Mouse (Mus musculus) cerebellum, adult 8-10 months (tissue): ENCODE results near the gene Krtcap2.
A peak's percentile ranks its signal among the peaks of the same experiment; 100 is the strongest.

ENCODE experiments used
- DNase-seq: peaks from one replicate; pipeline ENCODE4 v3.0.0; 2022

Gene Krtcap2

DNA sequence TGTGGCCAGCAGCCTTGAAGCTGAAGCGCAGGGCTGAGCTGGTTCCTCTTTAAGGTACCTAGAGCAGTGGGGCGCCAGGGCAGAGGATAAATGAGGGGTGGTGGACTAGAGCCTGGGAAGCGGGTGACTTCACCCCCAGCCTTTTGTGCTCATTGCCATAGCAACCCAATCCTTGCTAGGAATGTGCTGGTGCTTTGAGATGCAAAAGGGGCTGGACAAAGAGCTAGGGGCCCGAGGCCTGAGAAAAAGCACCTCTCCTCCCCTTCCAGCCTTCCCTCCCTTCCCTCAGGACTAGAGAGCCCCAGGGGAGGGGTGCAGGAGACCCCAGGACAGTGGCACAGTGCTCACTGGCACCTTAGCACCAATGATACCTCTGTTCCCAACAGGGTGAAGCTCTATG, 19.8 kb upstream of the Krtcap2 start:
- DNase-seq, result no peak

DNA sequence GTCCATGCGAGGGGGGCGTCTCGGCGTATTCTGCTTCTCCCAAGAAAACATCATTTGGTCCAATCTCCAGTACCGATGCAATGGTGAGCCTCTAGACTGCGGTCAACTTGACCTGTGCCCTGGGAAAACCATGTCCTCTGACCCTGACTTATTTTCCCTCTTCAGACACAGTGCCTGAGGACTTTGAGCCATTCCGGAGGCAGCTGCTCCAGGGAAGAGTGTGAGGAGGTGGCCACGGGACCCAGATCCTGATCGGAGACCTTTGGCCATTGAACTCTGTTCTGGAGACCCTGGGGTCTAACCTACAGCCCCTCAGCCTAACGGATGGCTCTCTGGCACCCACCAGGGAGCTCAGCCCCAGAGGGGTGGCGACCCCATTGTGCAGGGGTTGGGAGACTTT, 19.4 kb upstream of the Krtcap2 start:
- no peak for DNase-seq

DNA sequence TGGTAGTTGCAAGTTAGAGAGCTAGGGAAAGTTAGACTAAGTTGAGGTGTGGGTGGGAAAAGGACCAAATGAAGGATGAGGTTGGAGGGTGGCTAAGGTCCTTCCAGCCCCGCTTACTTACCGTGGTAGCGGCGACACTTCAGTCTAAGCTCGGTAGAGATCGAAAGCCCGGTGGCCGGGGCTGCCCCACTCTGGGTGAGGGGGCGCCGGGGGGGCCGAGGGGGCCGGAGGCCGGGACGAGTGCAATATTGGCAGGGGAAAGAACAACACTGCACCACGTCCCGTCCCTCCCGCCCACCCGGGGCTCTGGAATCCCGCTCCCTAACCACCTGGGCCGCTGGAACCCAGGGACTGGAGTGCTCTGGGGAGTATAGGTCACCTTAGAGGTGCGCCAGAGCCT, 18.9 kb upstream of the Krtcap2 start, which contains the start of gene Mtx1:
Mtx1 (minus strand) TSS at position 189 of the 400 bp plus-strand sequence.
- DNase-seq, result no peak

DNA sequence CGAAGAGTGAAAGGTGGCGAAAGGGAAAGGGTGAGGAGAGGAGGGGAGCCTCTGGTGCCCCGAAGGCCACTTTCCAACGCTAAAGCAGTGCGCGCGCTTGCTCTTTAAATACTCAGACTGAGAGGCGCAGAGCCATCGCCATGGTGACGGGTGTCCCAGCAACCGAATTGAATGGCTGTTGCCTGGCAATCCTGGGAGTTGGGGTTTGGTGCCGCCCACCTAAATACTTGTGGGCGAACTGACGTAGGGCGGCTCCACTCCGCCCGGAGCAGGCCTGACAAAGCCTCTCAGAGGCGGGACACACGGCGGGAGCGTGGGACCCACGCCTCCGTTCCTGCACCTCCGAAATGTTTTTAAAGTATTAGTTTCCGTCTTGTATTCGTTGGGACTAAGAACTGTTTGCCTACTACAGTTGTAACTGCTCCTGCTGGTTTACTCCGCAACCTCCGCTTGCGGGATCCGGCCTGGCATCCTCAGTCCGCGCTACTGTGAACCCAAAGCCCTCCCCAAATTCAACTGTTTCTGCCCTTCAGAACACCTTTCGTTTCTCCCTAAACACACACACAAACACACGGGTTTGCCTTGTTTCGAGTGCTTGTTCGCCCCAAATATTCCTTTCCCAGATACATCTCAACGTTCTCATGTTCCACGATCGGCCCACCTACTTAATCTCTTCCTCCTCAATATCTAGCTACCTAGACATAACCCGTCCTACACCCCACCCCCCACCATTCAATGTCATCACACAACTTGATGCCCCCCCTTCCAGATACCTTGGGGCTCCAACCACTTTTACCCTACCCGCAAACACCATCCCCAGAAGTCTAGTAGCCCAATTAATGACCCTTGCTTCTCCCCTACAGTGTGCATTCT, 18.2 kb upstream of the Krtcap2 start:
- DNase-seq, result no peak

DNA sequence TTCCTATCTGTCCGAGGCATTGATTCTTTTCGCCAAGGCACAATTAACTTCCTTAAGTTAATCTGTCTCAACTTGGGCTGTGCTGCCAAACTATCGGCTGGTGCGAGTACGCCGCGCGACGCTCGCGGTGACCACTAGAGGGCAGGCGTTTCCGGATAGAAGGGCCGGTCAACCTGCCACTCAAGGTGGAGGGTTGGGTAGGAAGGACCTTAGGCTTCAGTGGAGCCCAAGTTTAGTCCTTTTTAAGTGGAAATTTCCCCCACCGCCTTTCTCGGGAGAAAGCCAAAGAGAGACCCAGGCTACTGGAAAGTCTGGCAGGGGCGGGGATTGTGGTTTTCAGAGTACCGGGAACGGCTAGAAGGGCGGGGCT, 17.6 kb upstream of the Krtcap2 start:
- peak; percentile 86 for DNase-seq

DNA sequence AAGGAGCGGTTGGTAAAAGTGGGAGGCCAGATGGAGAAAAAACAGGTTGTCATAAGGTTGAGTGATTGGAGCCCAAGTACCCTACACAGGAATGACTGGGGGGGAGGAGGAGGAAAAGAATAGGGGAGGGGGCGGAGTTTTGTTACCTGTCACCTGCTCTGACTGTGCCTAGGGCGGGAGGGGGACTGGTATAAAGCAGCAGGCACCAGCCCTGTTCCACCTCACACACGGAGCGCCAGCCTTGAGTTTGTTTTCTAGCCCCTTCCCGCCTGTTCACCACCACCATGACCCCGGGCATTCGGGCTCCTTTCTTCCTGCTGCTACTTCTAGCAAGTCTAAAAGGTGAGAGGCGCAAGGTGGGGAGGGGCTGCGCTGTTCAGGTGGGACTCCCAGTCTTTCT, 16.9 kb upstream of the Krtcap2 start, which contains the start of gene Muc1:
Muc1 (plus strand) TSS at position 222 of the 400 bp plus-strand sequence.
- no peak for DNase-seq

DNA sequence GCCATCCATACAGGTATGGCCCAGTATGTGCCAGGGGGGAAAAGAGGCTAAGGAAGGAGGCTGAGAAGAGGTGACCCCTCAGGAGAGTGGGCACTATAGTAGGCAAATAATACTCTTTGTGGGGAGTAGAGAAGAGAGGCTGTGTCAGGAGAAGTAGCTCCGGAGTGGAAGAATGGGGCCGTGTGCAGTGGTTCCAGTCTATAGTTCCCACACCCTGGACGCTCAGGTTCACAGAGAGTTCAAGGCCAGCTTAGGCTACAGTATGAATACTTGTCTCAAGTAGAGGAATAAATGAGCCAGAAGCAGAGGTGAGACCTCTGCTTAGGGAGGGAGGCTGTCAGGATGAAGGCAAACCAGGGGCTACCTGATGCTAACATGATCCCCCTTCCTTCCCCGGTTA, 16.5 kb upstream of the Krtcap2 start:
- DNase-seq, result no peak

DNA sequence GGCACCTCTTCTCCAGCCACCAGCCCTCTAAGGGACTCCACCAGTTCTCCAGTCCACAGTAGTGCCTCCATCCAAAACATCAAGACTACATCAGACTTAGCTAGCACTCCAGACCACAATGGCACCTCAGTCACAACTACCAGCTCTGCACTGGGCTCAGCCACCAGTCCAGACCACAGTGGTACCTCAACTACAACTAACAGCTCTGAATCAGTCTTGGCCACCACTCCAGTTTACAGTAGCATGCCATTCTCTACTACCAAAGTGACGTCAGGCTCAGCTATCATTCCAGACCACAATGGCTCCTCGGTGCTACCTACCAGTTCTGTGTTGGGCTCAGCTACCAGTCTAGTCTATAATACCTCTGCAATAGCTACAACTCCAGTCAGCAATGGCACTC, 15.2 kb upstream of the Krtcap2 start:
- DNase-seq, result no peak

DNA sequence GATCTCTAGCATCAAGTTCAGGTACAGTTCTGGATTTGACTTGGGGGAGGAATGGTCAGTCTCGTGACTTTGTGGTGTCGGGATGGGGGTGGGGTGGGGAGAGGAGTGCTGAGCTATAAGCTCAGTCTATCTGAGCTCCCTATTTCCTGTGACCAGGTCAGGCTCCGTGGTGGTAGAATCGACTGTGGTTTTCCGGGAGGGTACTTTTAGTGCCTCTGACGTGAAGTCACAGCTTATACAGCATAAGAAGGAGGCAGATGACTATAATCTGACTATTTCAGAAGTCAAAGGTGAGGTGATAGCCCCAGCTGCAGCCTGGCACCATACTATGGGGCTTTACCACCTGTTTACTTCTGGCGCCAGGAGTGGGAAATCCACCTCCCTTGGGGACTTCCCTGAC, 14.4 kb upstream of the Krtcap2 start:
- no peak for DNase-seq

DNA sequence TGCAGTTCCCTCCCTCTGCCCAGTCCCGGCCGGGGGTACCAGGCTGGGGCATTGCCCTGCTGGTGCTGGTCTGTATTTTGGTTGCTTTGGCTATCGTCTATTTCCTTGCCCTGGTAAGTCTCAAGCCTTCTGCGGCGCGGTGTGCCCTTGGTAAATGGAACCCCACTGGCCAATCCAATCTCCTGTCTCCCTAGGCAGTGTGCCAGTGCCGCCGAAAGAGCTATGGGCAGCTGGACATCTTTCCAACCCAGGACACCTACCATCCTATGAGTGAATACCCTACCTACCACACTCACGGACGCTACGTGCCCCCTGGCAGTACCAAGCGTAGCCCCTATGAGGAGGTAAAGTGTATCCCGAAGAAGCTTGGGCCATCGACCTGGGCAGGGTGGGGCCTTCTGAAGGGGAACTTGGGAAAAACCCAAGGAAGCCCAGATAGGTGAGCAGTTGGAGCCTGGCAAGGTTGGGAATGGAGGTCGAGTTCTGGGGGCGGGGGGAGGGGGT, 13.9 kb upstream of the Krtcap2 start:
- no peak for DNase-seq

DNA sequence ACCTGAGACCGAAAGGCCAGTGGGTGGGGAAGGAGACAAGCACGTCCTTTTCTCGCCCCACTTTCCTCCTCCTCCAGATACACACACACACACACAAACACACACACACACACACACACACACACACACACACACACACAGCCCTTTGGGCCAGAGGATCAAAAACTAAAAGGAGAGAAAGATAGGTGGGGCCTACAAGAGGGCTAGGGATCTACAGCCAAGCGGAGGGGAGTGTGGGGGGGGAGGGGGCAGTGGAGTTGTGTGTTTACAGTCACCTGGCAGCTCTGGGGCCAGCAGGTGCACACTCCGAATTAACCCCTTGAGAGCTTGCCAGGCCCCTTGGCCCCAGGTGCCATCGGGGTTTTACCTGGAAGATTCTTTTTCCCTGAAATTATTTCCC, 13.2 kb upstream of the Krtcap2 start:
- no peak for DNase-seq

DNA sequence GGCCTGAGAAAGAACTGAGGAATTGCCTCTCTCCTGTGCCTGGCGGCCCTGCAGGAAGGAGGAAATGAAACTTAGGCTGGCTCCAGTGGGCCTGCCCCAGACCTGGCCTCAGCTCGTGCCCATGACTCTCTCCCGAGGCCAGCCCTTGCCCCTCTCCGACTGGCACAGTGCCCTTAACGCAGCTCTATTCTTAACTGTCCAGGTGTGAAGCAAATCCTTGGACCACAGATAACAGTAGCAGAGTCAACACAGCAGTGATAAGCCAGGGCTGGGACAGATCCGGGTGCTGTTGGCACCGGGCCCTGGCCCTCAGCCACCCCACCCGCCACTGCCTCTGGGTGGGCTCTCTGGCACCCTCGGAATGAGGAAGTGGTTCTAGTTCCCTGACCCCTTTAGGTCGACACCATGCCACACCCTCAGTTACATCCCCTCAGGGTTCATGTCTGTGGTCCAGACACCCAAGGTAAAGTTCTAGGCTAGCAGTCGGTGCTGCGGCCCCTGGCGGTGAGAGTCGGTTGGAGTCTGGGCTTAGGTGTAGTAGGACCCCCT, 12.1 kb upstream of the Krtcap2 start:
- no peak for DNase-seq

DNA sequence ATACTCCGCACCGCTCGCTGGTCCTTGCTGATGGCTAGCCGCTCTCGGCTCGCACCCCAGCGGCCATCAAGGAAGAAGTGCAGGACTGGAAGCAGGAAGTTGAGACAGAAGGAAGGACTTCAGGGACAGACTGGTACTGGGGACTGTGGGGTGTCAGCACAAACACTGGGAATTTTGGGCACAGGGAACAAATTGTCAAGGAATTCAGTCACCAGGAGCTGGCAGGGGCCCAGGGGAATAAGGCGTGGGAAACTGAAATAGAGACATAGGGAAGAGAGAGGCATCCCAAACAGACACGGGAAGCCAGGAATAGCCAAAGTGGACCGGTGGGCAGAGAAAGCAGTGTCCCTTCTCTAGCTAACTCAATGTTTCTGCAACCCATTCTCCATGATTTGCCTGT, 9.2 kb upstream of the Krtcap2 start:
- no peak for DNase-seq

DNA sequence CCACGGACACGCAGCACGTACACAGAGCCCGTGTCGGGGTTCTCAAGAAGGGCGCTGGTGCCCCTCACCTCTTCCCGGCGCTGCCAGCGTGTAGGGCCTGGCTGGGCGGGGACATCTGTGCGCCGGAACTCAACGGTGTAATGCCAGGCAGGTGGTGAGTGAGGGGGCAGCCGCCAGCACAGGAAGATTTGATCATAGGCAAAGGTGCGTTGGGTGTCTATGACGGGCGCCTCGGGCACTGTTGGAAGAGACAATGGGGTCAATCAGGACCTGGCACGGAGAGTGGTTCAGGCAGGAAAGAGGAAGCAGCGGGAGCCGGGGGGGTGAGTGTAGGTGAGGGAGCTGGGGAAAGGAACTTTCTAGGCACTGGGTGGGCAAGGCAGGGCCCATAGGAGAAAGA, 8.1 kb upstream of the Krtcap2 start:
- no peak for DNase-seq

DNA sequence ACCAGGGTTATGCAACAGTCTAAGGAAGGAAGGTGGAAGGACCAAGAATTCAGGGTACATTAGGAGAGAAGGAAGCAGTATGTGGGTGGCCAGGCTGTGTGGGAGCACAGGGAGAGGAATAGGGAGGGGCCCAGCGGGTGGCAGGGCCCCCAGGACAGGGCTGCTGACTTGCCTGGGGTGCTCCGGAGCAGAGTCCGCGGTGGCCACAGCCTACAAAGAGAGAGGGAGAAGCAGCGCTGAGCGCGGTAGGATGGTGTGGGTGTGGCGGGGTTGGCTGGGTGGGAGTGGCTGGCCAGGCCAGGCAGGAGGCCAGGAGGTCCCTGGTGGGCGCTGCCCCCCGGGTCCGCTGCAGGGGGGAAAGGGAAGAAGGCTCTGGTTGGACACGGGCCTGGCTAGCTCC, 7.3 kb upstream of the Krtcap2 start:
- no peak for DNase-seq

DNA sequence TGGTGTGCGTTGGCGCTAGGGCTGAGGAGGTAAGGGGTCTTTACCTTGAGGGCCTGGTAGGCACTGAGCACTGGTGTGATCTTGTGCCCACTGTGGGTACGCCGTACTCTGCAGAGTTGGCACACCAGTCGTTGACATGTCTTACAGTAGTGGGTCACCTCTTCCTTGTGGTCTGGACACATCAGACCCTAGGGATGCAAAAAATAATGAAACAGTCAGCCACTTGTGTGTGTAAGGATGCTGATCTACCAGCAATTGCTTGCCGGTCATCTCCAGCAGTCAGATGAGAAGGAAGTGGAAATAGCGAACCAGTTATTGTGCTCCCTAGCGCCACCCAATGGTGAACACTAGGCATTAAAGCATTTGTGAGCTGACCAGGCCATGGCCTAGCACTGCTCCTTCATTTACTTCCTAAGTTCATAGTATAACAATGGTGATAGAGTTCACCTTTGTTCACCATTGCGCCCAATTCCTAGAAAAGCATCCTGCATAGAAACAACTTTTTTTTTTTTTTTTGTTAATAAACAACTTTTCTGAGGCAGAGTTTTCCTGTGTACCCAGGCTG, 3.4 kb upstream of the Krtcap2 start:
- DNase-seq, result peak; percentile 78

DNA sequence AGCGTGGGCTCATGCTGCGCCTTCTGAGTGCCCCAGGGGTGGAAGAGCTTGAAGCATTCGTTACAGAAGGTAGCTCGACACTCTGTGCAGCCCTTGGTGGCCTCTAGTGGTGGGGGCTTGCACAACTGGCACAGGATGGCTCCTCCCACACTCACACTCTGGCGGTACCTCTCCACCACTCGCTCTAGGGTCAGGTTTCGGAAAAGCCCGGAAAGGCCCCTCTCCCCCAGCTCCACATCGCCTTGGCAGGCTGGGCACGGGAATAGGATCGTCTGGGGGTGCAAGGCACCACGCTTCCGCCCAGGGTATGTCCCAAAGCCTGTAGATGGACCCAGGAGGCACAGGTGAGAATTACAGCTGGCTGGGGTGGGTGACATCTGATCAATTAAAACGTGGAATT, 2.2 kb upstream of the Krtcap2 start:
- DNase-seq, result no peak

DNA sequence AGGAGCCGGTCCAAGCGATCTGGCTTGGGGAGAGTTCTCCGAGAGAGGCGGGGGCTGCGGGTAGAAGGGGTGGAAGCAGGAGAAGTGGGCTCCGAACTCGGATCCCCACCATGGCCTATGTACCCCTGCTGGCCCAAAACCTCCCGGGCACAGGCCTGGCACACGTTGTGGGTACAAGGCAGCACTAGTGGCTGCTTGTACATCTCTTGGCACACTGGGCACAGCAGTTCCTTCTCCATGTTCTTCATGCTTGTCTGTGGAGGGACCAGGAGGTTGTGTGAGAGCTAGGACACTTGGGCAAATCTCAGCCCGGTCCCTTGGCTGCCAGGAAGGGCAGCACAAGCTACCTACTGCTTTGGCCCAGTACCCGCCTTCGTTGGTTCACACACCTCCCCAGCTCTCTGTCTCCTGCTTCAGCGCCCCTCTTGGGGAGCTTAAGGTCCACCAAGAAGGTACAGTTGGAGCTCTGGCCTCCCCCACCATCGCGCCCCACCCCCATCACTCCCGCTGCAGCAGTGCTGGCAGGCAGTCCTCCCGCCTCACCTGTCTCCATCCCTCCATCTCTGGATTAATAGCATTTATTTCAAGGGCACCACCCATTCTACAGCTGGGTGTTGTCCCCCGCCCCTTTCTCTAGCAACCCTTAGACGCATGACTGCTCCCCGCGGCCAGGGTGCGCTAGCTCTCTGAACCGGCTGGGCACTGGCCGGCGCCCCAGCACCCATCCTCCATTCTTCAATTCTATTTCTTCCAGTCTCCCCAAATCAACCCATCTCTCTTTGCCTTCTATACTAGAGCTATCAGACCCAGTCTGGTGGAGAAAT, 1.4 kb upstream of the Krtcap2 start:
- DNase-seq, result peak; percentile 59

DNA sequence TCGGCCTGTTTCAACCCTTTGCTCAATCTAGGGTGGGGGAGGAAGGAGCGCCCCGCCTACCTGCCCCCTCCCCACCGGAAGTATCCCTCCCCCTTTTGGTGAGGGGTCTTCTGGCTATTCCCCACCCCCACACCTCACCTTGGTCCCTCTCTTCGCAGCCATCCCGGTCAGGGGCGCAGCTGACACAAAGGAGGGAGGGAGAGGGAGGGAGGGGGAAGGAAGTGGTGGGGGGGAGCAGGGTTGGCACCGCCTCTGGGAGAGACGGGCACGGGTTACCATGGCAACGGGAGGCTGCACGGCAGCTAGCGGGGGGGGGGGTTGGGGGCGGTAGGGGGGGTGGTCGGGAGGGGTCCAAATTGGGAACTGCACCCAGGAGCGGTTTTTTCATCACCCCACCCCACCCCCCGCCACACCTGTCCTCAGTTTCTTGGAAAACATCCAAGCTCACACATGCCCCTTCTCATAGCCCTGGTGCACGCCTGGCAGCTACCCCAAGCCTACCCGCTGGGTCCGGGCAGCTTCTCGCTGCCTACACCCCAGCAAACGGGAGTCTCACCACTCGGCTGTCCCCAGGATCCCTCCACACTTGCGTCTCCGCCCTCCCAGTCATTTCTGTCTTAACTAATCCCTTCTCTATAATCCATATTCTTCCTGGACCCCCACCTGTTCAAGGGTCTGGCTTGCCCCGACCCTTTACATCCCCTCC, 631 bp upstream of the Krtcap2 start:
- peak; percentile 79 for DNase-seq

DNA sequence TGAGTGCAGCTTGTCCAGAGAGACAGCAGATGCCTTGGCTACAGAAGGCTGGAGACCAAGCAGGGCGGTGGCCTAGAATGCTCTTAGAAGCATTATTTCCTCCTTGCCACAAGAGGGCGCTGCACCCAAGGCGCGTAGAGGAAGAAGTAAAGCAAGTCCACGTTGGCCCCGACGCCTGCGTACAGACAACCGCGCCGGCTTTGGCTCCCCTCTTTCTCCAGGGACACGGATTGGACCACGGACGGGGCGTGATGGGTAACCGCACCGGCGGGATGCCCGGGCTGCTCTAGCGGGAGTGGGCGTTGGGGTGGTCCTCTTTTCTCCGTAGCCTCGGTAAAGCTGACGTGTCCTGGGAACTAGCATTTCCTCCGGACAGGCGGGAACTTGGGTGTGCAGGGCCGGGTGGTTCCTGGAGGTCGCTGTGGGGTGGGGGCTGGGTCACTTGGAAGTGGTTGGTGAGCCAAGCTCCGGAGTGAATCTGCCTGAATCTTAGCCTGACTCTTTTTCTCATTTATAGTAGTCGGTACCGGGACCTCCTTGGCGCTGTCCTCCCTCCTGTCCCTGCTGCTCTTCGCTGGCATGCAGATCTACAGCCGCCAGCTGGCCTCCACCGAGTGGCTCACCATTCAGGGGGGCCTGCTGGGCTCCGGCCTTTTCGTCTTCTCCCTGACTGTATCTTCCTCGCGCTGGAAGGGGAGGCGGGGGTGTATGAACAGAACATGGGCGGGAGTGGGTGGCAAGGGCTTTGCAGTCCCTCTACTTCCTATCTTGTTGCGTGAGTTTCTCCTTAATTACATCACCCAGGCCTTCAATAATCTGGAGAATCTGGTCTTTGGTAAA, 715 bp downstream of the Krtcap2 start, which contains the start of gene Trim46:
Trim46 (minus strand) TSS at position 49 of the 840 bp plus-strand sequence.
- DNase-seq, result peak; percentile 91

DNA sequence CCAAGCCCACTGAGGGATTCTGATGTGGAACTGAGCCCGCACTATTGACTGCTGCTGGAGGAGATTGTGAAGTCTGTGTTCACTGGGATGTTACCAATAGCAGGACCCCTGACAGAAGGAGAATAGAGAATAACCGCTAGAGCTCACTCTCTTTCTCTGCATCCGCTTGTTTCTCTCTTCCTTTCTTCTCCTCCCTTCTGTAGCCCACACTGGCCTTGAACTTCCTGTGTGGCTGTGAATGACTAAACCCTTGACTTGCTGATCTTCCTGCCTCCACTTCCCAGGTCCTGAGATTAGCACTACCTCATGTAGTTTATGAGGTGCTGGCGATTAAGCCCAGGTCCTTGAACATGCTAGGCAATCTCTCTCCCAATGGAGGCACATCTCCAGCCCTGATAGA, 1.7 kb downstream of the Krtcap2 start:
- DNase-seq, result no peak
